Mouse (Mus musculus): Measurements from ENCODE around the gene Dkkl1. TPM values are rescaled to one million over a fixed set of nuclear protein-coding genes. Genes with fewer than 3 reads are reported as not detected.
A peak's percentile ranks its signal among the peaks of the same experiment; 100 is the strongest.

The Dkkl1 gene
- polyA plus RNA-seq, 2 experiments: 4.8 to 14.8 TPM

GRCm38 (mm10) chr7:45208260-45208659 is 3.7 kb downstream of the Dkkl1 start:
- Histone ChIP-seq H3K4me1 (ENCODE audit: control insufficient read depth, insufficient read depth, low read length) (0 out of 2 replicates have a peak, but pooled peaks cover 7% of the 10 kb centered on the region), H3K27me3 (ENCODE audit: control insufficient read depth, insufficient read depth, low read length) (peaks cover 13% of the 10 kb centered on the region), H3K4me3 (replicated peaks; ENCODE audit: low read length) (no peak overlapping the region), H3K9ac (ENCODE audit: low read depth, low read length, severe bottlenecking) (no peak overlapping the region), H3K4me2 (replicated peaks; ENCODE audit: low read depth, low read length, severe bottlenecking) (no peak overlapping the region), H3K9me3 (ENCODE audit: control insufficient read depth, low read length) (no peaks in the 10 kb centered on the region), H3K27ac (replicated peaks; ENCODE audit: low read depth, low read length) (no peak overlapping the region), H3K36me3 (ENCODE audit: control insufficient read depth, insufficient read depth, low read length) (no peaks in the 10 kb centered on the region)
- no peak for TF ChIP-seq POLR2A (IDR thresholded peaks at IDR 0.05; ENCODE audit: borderline replicate concordance, extremely low read depth, insufficient read depth, insufficient read length)
- ATAC-seq (ENCODE audit: low FRiP score, low read depth): no peak
- no peak for DNase-seq (ENCODE audit: low spot score)
- 76% methylated on average over 6 of the region's 6 CpGs for WGBS

- H3K27me3 ChIP-seq (ENCODE audit: control insufficient read depth, insufficient read depth, low read length): no peaks in the 10 kb centered on the region
- peak within 1 kb of the TSS; percentile 52 for H3K9ac ChIP-seq (ENCODE audit: low read depth, low read length, severe bottlenecking)
- DNase-seq (ENCODE audit: low spot score): peak; percentile 96
- peak; percentile 98 for ATAC-seq (ENCODE audit: low FRiP score, low read depth)
- peak within 1 kb of the TSS; percentile 50 for H3K4me2 ChIP-seq (replicated peaks; ENCODE audit: low read depth, low read length, severe bottlenecking)
- no peak within 1 kb of the TSS for H3K27ac ChIP-seq (replicated peaks; ENCODE audit: low read depth, low read length)
- no peaks in the 10 kb centered on the region for H3K9me3 ChIP-seq (ENCODE audit: control insufficient read depth, low read length)
- H3K36me3 ChIP-seq (ENCODE audit: control insufficient read depth, insufficient read depth, low read length): no peaks in the 10 kb centered on the region
- WGBS: 8% methylated on average over 43 of the region's 44 CpGs
- TF ChIP-seq POLR2A (IDR thresholded peaks at IDR 0.05; ENCODE audit: borderline replicate concordance, extremely low read depth, insufficient read depth, insufficient read length): peak; percentile 42; the same call in 1 of the 2 replicates
- H3K4me3 ChIP-seq (replicated peaks; ENCODE audit: low read length): peak within 1 kb of the TSS; percentile 47
- H3K4me1 ChIP-seq (ENCODE audit: control insufficient read depth, insufficient read depth, low read length): no peaks in the 10 kb centered on the region
These were observed 7.4 kb downstream of the Dkkl1 start, which contains the start of gene Ccdc155 for GRCm38 (mm10) chr7:45204380-45205143. Gene Ccdc155 (minus strand): TSS chr7:45204892.

- WGBS: 40% methylated on average over 10 of the region's 10 CpGs
- ATAC-seq (ENCODE audit: low FRiP score, low read depth) (no peak), DNase-seq (ENCODE audit: low spot score) (no peak)
- no peak for TF ChIP-seq POLR2A (IDR thresholded peaks at IDR 0.05; ENCODE audit: borderline replicate concordance, extremely low read depth, insufficient read depth, insufficient read length)
- Histone ChIP-seq H3K4me3 (replicated peaks; ENCODE audit: low read length) (no peak overlapping the region), H3K27ac (replicated peaks; ENCODE audit: low read depth, low read length) (no peak overlapping the region), H3K4me1 (ENCODE audit: control insufficient read depth, insufficient read depth, low read length) (no peaks in the 10 kb centered on the region), H3K36me3 (ENCODE audit: control insufficient read depth, insufficient read depth, low read length) (no peaks in the 10 kb centered on the region), H3K9me3 (ENCODE audit: control insufficient read depth, low read length) (no peaks in the 10 kb centered on the region), H3K27me3 (ENCODE audit: control insufficient read depth, insufficient read depth, low read length) (no peaks in the 10 kb centered on the region), H3K9ac (ENCODE audit: low read depth, low read length, severe bottlenecking) (no peak overlapping the region), H3K4me2 (replicated peaks; ENCODE audit: low read depth, low read length, severe bottlenecking) (no peak overlapping the region)
These were observed 9.3 kb downstream of the Dkkl1 start for GRCm38 (mm10) chr7:45202654-45203053.

GRCm38 (mm10) chr7:45198961-45199360 is 13.0 kb downstream of the Dkkl1 start:
- H3K9me3 ChIP-seq (ENCODE audit: control insufficient read depth, low read length): no peaks in the 10 kb centered on the region
- H3K27me3 ChIP-seq (ENCODE audit: control insufficient read depth, insufficient read depth, low read length): no peaks in the 10 kb centered on the region
- no peak for TF ChIP-seq POLR2A (IDR thresholded peaks at IDR 0.05; ENCODE audit: borderline replicate concordance, extremely low read depth, insufficient read depth, insufficient read length)
- H3K4me1 ChIP-seq (ENCODE audit: control insufficient read depth, insufficient read depth, low read length): no peaks in the 10 kb centered on the region
- H3K27ac ChIP-seq (replicated peaks; ENCODE audit: low read depth, low read length): no peak overlapping the region
- H3K9ac ChIP-seq (ENCODE audit: low read depth, low read length, severe bottlenecking): no peak overlapping the region
- H3K4me3 ChIP-seq (replicated peaks; ENCODE audit: low read length): no peak overlapping the region
- no peak for ATAC-seq (ENCODE audit: low FRiP score, low read depth)
- DNase-seq (ENCODE audit: low spot score): no peak
- no peaks in the 10 kb centered on the region for H3K36me3 ChIP-seq (ENCODE audit: control insufficient read depth, insufficient read depth, low read length)
- no peak overlapping the region for H3K4me2 ChIP-seq (replicated peaks; ENCODE audit: low read depth, low read length, severe bottlenecking)
- WGBS: 81% methylated on average over 11 of the region's 11 CpGs

GRCm38 (mm10) chr7:45198435-45198834 is 13.5 kb downstream of the Dkkl1 start:
- H3K27ac ChIP-seq (replicated peaks; ENCODE audit: low read depth, low read length): no peak overlapping the region
- TF ChIP-seq POLR2A (IDR thresholded peaks at IDR 0.05; ENCODE audit: borderline replicate concordance, extremely low read depth, insufficient read depth, insufficient read length): no peak
- 18% methylated on average over 5 of the region's 5 CpGs for WGBS
- no peak overlapping the region for H3K9ac ChIP-seq (ENCODE audit: low read depth, low read length, severe bottlenecking)
- no peak overlapping the region for H3K4me2 ChIP-seq (replicated peaks; ENCODE audit: low read depth, low read length, severe bottlenecking)
- H3K4me3 ChIP-seq (replicated peaks; ENCODE audit: low read length): no peak overlapping the region
- DNase-seq (ENCODE audit: low spot score) (peak; percentile 65), ATAC-seq (ENCODE audit: low FRiP score, low read depth) (peak; percentile 51; the same call in 1 of the 2 replicates)
- H3K4me1 ChIP-seq (ENCODE audit: control insufficient read depth, insufficient read depth, low read length): no peaks in the 10 kb centered on the region
- H3K9me3 ChIP-seq (ENCODE audit: control insufficient read depth, low read length): no peaks in the 10 kb centered on the region
- H3K36me3 ChIP-seq (ENCODE audit: control insufficient read depth, insufficient read depth, low read length): no peaks in the 10 kb centered on the region
- no peaks in the 10 kb centered on the region for H3K27me3 ChIP-seq (ENCODE audit: control insufficient read depth, insufficient read depth, low read length)

Data from limb, embryonic 14.5 days (tissue).